In genomic region chr10:94823971-94824760, GRCm38 (mm10) we compare ENCODE assay signal across 11 mouse cellular contexts.
A peak's percentile ranks its signal among the peaks of the same experiment; 100 is the strongest.
DNase-seq lines count a peak whose midpoint lies in the region; ATAC-seq and TF ChIP-seq lines count a peak whose summit lies in the region.
"Had no signal": no experiment of that assay in that cellular context is flagged by ENCODE, and none has a peak within 500 bp of the region (broad histone marks: within the 10 kb centered on the region; RNA-seq: fewer than 3 reads in every experiment).

No protein-coding gene starts in this region.

- no peaks in the 10 kb centered on the region for H3K9me3 ChIP-seq in forebrain, postnatal 0 days (ENCODE audit: low read length)
- H3K9me3 ChIP-seq in forebrain, embryonic 11.5 days (ENCODE audit: control insufficient read depth, low read length) = no peaks in the 10 kb centered on the region
- no peaks in the 10 kb centered on the region for H3K9me3 ChIP-seq in midbrain, embryonic 10.5 days (replicated peaks)
- H3K9me3 ChIP-seq in midbrain, embryonic 14.5 days (ENCODE audit: control insufficient read depth, low read length) = no peaks in the 10 kb centered on the region
- H3K9me3 ChIP-seq: forebrain, embryonic 15.5 days had no signal

- no peak overlapping the region for H3K4me3 ChIP-seq in forebrain, postnatal 0 days (ENCODE audit: low read depth, low read length)
- H3K4me3 ChIP-seq in forebrain, embryonic 11.5 days (ENCODE audit: low read depth, low read length) = no peak overlapping the region
- no peak overlapping the region for H3K4me3 ChIP-seq in midbrain, embryonic 10.5 days
- H3K4me3 ChIP-seq in midbrain, embryonic 14.5 days (replicated peaks; ENCODE audit: low read depth, low read length) = no peak overlapping the region
- H3K4me3 ChIP-seq: forebrain, embryonic 15.5 days had no signal

- H3K4me1 ChIP-seq in forebrain, postnatal 0 days (ENCODE audit: insufficient read depth) = peaks cover 2% of the 10 kb centered on the region; the same call in 1 of the 2 replicates
- H3K4me1 ChIP-seq in forebrain, embryonic 11.5 days (replicated peaks; ENCODE audit: control insufficient read depth, insufficient read depth, low read length) = no peaks in the 10 kb centered on the region
- peaks cover 5% of the 10 kb centered on the region; the same call in 1 of the 2 replicates for H3K4me1 ChIP-seq in midbrain, embryonic 10.5 days
- no peaks in the 10 kb centered on the region for H3K4me1 ChIP-seq in midbrain, embryonic 14.5 days (ENCODE audit: control insufficient read depth, insufficient read depth, low read length)

- 45% methylated on average over 11 of the region's 11 CpGs for WGBS in forebrain, postnatal 0 days
- 68% methylated on average over 11 of the region's 11 CpGs for WGBS in forebrain, embryonic 11.5 days
- 68% methylated on average over 11 of the region's 11 CpGs for WGBS in midbrain, embryonic 10.5 days
- WGBS in midbrain, embryonic 14.5 days = 62% methylated on average over 11 of the region's 11 CpGs

- H3K4me2 ChIP-seq in forebrain, postnatal 0 days (ENCODE audit: low read depth) = no peak overlapping the region
- H3K4me2 ChIP-seq in forebrain, embryonic 11.5 days (ENCODE audit: low read depth, low read length, severe bottlenecking) = no peak overlapping the region
- H3K4me2 ChIP-seq in midbrain, embryonic 14.5 days (ENCODE audit: low read length) = no peak overlapping the region
- H3K4me2 ChIP-seq: forebrain, embryonic 15.5 days had no signal

- H3K9ac ChIP-seq in forebrain, postnatal 0 days = no peak overlapping the region
- no peak overlapping the region for H3K9ac ChIP-seq in forebrain, embryonic 11.5 days (ENCODE audit: low read length)
- H3K9ac ChIP-seq in midbrain, embryonic 14.5 days (replicated peaks; ENCODE audit: low read length) = no peak overlapping the region
- H3K9ac ChIP-seq: forebrain, embryonic 15.5 days had no signal

- no peak for ATAC-seq in forebrain, postnatal 0 days
- ATAC-seq in forebrain, embryonic 11.5 days (replicated peaks; ENCODE audit: low FRiP score) = no peak
- no peak for ATAC-seq in midbrain, embryonic 14.5 days (ENCODE audit: low FRiP score, low TSS enrichment)
- ATAC-seq: forebrain, embryonic 15.5 days had no signal

- DNase-seq in forebrain, postnatal 0 days = no peak
- DNase-seq in forebrain, embryonic 11.5 days (ENCODE audit: low spot score) = no peak
- DNase-seq in midbrain, embryonic 10.5 days (ENCODE audit: low spot score) = no peak
- DNase-seq in midbrain, embryonic 14.5 days = no peak
- DNase-seq in hindlimb bud, embryonic 11.5 days (ENCODE audit: extremely low spot score, low read depth, low spot score) = peak; percentile 60
- DNase-seq in mesoderm, embryonic 11.5 days (ENCODE audit: low read depth, low spot score) = peak; percentile 30
- DNase-seq in urinary bladder, postnatal 25 days (ENCODE audit: low spot score) = no peak
- DNase-seq in layer of hippocampus, adult 11-12 months (ENCODE audit: low spot score) = no peak
- DNase-seq: cerebellum, postnatal 10 days; kidney, postnatal 14 days had no signal

- no peaks in the 10 kb centered on the region for H3K27me3 ChIP-seq in forebrain, postnatal 0 days (ENCODE audit: insufficient read depth, low read length)
- no peaks in the 10 kb centered on the region for H3K27me3 ChIP-seq in forebrain, embryonic 11.5 days (ENCODE audit: control insufficient read depth, insufficient read depth, low read length)
- H3K27me3 ChIP-seq in midbrain, embryonic 10.5 days (ENCODE audit: low read depth, poor library complexity, severe bottlenecking) = no peaks in the 10 kb centered on the region
- no peaks in the 10 kb centered on the region for H3K27me3 ChIP-seq in midbrain, embryonic 14.5 days (ENCODE audit: control insufficient read depth, insufficient read depth, low read length)
- H3K27me3 ChIP-seq: forebrain, embryonic 15.5 days had no signal

- H3K36me3 ChIP-seq in forebrain, postnatal 0 days (ENCODE audit: insufficient read depth) = 0 out of 2 replicates have a peak, but pooled peaks cover 7% of the 10 kb centered on the region
- H3K36me3 ChIP-seq in forebrain, embryonic 11.5 days (ENCODE audit: control insufficient read depth, insufficient read depth, low read length) = no peaks in the 10 kb centered on the region
- peaks cover 35% of the 10 kb centered on the region for H3K36me3 ChIP-seq in midbrain, embryonic 10.5 days
- peaks cover 21% of the 10 kb centered on the region for H3K36me3 ChIP-seq in midbrain, embryonic 14.5 days (ENCODE audit: control insufficient read depth, insufficient read depth, low read length)

- no peak for TF ChIP-seq CTCF in forebrain, postnatal 0 days (IDR thresholded peaks at IDR 0.05; ENCODE audit: low read depth)

- 0 out of 2 replicates have a peak overlapping the region, but pooled peaks have one; percentile 9 for H3K27ac ChIP-seq in forebrain, postnatal 0 days (ENCODE audit: low read depth, low read length)
- H3K27ac ChIP-seq in forebrain, embryonic 11.5 days (ENCODE audit: low read depth, low read length) = no peak overlapping the region
- peak overlapping the region; percentile 6; the same call in 1 of the 2 replicates for H3K27ac ChIP-seq in midbrain, embryonic 10.5 days (replicated peaks)
- no peak overlapping the region for H3K27ac ChIP-seq in midbrain, embryonic 14.5 days (replicated peaks; ENCODE audit: low read depth, low read length)
- H3K27ac ChIP-seq: forebrain, embryonic 15.5 days had no signal

Comparison
In these comparisons a context has a peak if more than half of its experiments do, and no peak if none do; other contexts are left out.
1. H3K27ac ChIP-seq: peak in forebrain, postnatal 0 days (single experiment) and midbrain, embryonic 10.5 days (single experiment); none in forebrain, embryonic 11.5 days (single experiment) and midbrain, embryonic 14.5 days (single experiment).
2. DNase-seq: peak in hindlimb bud, embryonic 11.5 days (single experiment) and mesoderm, embryonic 11.5 days (single experiment); none in forebrain, postnatal 0 days (single experiment), forebrain, embryonic 11.5 days (single experiment), midbrain, embryonic 10.5 days (single experiment), midbrain, embryonic 14.5 days (single experiment), urinary bladder, postnatal 25 days (single experiment) and layer of hippocampus, adult 11-12 months (single experiment).